Mouse (Mus musculus) G1E (cell line): Measurements from ENCODE around the gene Mmp28. TPM values are rescaled to one million over a fixed set of nuclear protein-coding genes. Genes with fewer than 3 reads are reported as not detected.

Experiments used
- ATAC-seq: 2 replicates; pipeline ENCODE4 v1.8.0; 2016; ENCODE audit warnings: mild to moderate bottlenecking; ENCODE audit not compliant: insufficient number of reproducible peaks, poor library complexity, low FRiP score, severe bottlenecking; ENCODE audit errors: extremely low read depth
- DNase-seq: peaks from one replicate; pipeline ENCODE4 v3.0.0; 2012; ENCODE audit warnings: low spot score
- H3K27me3 ChIP-seq: 2 replicates; pipeline ENCODE4 v1.6.1; 2012; ENCODE audit warnings: mild to moderate bottlenecking, low read length, inconsistent platforms; ENCODE audit not compliant: insufficient read depth
- H3K36me3 ChIP-seq: replicated peaks from 2 replicates; pipeline ENCODE3; 2012; ENCODE audit warnings: mild to moderate bottlenecking, inconsistent platforms
- H3K4me1 ChIP-seq: 2 replicates; pipeline ENCODE4 v1.6.1; 2012; ENCODE audit warnings: low read depth, low read length, inconsistent platforms, mixed read lengths; ENCODE audit not compliant: insufficient read depth
- H3K4me3 ChIP-seq: 2 replicates; pipeline ENCODE4 v1.5.1; 2012; ENCODE audit warnings: low read depth, mild to moderate bottlenecking, inconsistent platforms, low read length, moderate library complexity, mixed read lengths
- H3K9me3 ChIP-seq: replicated peaks from 2 replicates; pipeline ENCODE4 v1.6.1; 2012; ENCODE audit warnings: inconsistent platforms
- CTCF ChIP-seq: IDR thresholded peaks from 2 replicates; pipeline ENCODE4 v1.5.1; 2012; ENCODE audit warnings: low read depth, low read length, inconsistent platforms, mixed read lengths
- GATA1 ChIP-seq: IDR thresholded peaks from 2 replicates; pipeline ENCODE4 v1.6.1; 2012; ENCODE audit warnings: borderline replicate concordance, low read length, inconsistent platforms, mixed read lengths
- GATA2 ChIP-seq: IDR thresholded peaks from 2 replicates; pipeline ENCODE4 v1.6.1; 2012; ENCODE audit warnings: low read depth, low read length, inconsistent platforms, borderline replicate concordance
- POLR2AphosphoS5 ChIP-seq: IDR thresholded peaks from 2 replicates; pipeline ENCODE4 v1.6.1; 2012; ENCODE audit warnings: low read depth, low read length, inconsistent platforms; ENCODE audit not compliant: insufficient replicate concordance
- TAL1 ChIP-seq: conservative IDR thresholded peaks from 2 replicates; pipeline ENCODE4 v1.6.1; 2012; ENCODE audit warnings: low read depth, low read length, inconsistent platforms, mixed read lengths
- polyA plus RNA-seq: library from polyadenylated mRNA; stranded (reverse); fragments of >175 nt; gene quantifications from 2 replicates; pipeline ENCODE4 v1.2.3, GENCODE M21; 2012
- total RNA-seq, 2 experiments: library from RNA; stranded (forward) in 1 of 2; stranded (reverse) in 1 of 2; fragments of 200-1000 nt in 1 of 2; fragments of >200 nt in 1 of 2; fragmentation: Nextera tagmentation in 1 of 2; gene quantifications; 2 replicates each; pipeline ENCODE4 v1.2.3; 2014 to 2017

Gene Mmp28
- total and polyA plus RNA-seq, 3 experiments, result 0.11 TPM; not detected in 2

GRCm38 (mm10) chr11:83449298-83449697 is 13.6 kb downstream of the Mmp28 start:
- no peak overlapping the region for H3K4me3 ChIP-seq
- TF ChIP-seq POLR2AphosphoS5 (no peak), TAL1 (no peak), CTCF (no peak), GATA2 (no peak), GATA1 (no peak)
- ATAC-seq (no peak), DNase-seq (no peak)
- H3K27me3 ChIP-seq, result peaks cover 46% of the 10 kb centered on the region
- no peaks in the 10 kb centered on the region for H3K36me3 ChIP-seq
- H3K9me3 ChIP-seq, result no peaks in the 10 kb centered on the region
- no peaks in the 10 kb centered on the region for H3K4me1 ChIP-seq

DNA sequence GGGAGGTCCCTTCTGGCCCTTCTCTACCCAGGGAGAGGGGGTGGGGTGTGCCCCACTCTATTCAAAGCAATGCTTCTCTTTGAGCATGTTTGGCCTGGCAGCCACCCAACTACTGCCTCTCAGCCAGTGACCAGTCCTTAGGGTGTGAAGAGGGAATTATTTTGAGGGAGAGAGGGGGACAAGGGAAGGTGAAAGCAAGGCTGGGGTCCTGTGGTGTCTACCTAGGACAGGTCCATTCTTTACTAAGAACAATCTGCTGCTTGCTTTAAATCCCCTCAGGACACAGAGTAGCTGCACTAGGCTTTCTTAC is 14.0 kb downstream of the Mmp28 start:
- ATAC-seq (no peak), DNase-seq (no peak)
- TF ChIP-seq GATA1 (no peak), TAL1 (no peak), POLR2AphosphoS5 (no peak), GATA2 (no peak), CTCF (no peak)
- Histone ChIP-seq H3K4me3 (no peak overlapping the region), H3K27me3 (peaks cover 46% of the 10 kb centered on the region), H3K9me3 (no peaks in the 10 kb centered on the region), H3K4me1 (no peaks in the 10 kb centered on the region), H3K36me3 (no peaks in the 10 kb centered on the region)

DNA sequence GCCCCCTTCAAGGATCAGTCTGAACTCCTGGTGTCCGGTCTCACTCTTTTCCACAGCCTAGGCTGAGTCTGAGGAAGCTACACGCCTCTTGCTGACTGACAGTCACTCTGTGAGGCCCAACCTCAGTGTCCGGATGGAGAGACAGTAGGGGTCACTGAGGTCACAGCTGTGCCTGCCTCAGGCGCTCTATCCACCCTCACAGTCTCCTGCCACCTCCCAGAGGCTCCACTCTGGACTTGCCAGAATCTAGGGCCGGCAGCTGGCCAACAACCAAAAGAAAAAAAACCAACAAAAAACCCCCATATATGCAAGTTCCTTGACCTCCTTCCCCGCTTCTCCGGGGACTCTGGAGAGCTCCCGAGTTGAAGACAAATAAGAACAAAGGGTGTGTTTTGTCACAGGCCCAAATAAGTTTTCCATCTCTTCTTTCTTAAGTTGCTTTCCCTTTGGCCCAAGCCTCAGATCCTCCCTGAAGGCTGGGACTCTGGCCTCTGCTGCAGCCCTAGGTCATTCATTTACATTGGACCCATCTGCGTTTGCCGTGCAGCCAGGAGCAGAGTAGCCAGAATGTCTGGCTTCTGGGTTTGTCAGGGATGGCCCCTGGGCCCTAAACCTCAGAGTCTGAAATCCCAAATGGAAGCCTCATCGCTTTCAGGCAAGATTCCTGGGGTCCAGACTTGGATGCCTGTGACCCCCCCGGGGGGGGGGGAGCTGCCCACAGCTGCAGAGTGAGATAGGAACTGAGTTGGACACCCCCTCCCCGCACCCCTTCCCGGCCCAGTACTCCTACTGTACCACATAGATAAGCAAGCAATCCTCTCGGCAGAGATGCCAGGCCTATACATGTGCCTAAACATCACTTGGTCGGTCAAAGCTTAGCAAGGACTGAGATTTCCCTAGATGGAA is 14.6 kb downstream of the Mmp28 start:
- H3K4me3 ChIP-seq, result no peak overlapping the region
- peaks cover 46% of the 10 kb centered on the region for H3K27me3 ChIP-seq
- TF ChIP-seq TAL1 (no peak), GATA1 (no peak), CTCF (no peak), GATA2 (no peak), POLR2AphosphoS5 (no peak)
- ATAC-seq, result no peak
- no peak for DNase-seq
- H3K4me1 ChIP-seq, result no peaks in the 10 kb centered on the region
- H3K36me3 ChIP-seq, result no peaks in the 10 kb centered on the region
- H3K9me3 ChIP-seq, result no peaks in the 10 kb centered on the region

DNA sequence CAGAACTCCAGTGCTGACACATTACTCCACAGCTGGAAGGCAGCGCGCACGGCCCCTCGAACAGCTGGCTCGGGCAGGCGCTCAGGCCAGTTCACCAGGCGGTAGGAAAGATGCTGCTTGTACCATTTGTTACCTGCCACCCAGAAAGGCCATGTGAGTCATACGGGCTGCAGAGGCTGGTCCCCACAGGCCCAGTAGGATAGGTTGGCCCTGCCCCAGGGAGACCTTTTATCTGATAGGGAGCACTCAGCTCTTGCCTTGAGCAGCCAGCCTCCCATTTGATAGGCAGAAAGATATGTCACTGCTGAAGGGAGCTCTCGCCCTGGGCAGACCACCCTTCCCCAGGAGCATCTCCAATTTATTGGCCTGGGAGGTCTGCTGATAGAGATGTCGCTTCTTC is 15.3 kb downstream of the Mmp28 start:
- H3K36me3 ChIP-seq, result no peaks in the 10 kb centered on the region
- no peak overlapping the region for H3K4me3 ChIP-seq
- peaks cover 48% of the 10 kb centered on the region for H3K27me3 ChIP-seq
- no peaks in the 10 kb centered on the region for H3K9me3 ChIP-seq
- TF ChIP-seq TAL1 (no peak), CTCF (no peak), GATA2 (no peak), POLR2AphosphoS5 (no peak), GATA1 (no peak)
- H3K4me1 ChIP-seq, result no peaks in the 10 kb centered on the region
- ATAC-seq (no peak), DNase-seq (no peak)

- Histone ChIP-seq H3K36me3 (no peaks in the 10 kb centered on the region), H3K27me3 (peaks cover 56% of the 10 kb centered on the region), H3K4me1 (peaks cover 15% of the 10 kb centered on the region), H3K4me3 (no peak overlapping the region), H3K9me3 (no peaks in the 10 kb centered on the region)
- ATAC-seq (no peak), DNase-seq (no peak)
- TF ChIP-seq GATA2, result no peak
- no peak for TF ChIP-seq TAL1
- no peak for TF ChIP-seq GATA1
- no peak for TF ChIP-seq CTCF
- no peak for TF ChIP-seq POLR2AphosphoS5
These were observed 17.9 kb downstream of the Mmp28 start for GRCm38 (mm10) chr11:83445001-83445400.

DNA sequence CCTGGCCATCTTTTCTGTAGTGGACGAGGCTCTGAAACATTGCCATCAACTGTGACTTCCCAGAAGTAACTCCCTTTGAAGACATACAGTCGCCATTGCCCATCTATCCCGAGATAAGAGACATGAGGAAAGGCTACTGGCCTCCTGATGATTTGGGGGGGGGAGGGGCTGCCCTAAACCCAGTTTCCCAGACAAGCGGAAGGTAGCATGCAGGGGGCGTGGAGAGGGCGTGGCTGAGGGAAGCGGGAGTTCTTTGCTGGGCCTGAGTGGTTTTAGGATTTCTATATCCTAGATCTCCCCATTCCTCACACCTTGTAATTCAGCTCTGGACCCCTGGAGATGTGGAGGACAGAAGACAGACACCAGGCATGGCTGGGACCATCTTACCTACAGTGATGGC is 19.0 kb downstream of the Mmp28 start:
- no peak for TF ChIP-seq TAL1
- TF ChIP-seq CTCF, result no peak
- no peak for TF ChIP-seq GATA2
- TF ChIP-seq POLR2AphosphoS5, result no peak
- no peak for TF ChIP-seq GATA1
- peaks cover 52% of the 10 kb centered on the region for H3K27me3 ChIP-seq
- no peak for DNase-seq
- no peaks in the 10 kb centered on the region for H3K36me3 ChIP-seq
- H3K4me3 ChIP-seq, result no peak overlapping the region
- H3K9me3 ChIP-seq, result no peaks in the 10 kb centered on the region
- no peak for ATAC-seq
- peaks cover 15% of the 10 kb centered on the region for H3K4me1 ChIP-seq
